Mouse (Mus musculus) kidney, adult 10 weeks (tissue): Measurements from ENCODE around the gene Gm6871. TPM values are rescaled to one million over a fixed set of nuclear protein-coding genes. Genes with fewer than 3 reads are reported as not detected.

ENCODE experiments used
- polyA plus RNA-seq: library from polyadenylated mRNA; stranded (reverse); fragments of 350-450 nt; fragmentation: Illumina TruSeq; extraction: RNeasy Lipid Tissue Mini Kit (QIAGEN cat#74804); gene quantifications from one replicate; pipeline ENCODE4 v1.2.3, GENCODE M21; 2014; ENCODE audit warnings: low read depth, low replicate concordance

The Gm6871 gene
- not detected for polyA plus RNA-seq

GRCm38 (mm10) chr7:41573562-41573961 lies at the start of gene Gm6871:
Gm6871 (minus strand) TSS chr7:41573662.

GRCm38 (mm10) chr7:41599034-41599813 lies 25.8 kb upstream of the Gm6871 start, which contains the start of gene 2610021A01Rik:
2610021A01Rik (plus strand) TSS chr7:41599230.

GRCm38 (mm10) chr7:41499389-41500049 lies 73.9 kb downstream of the Gm6871 start, which contains the start of the genes Gm20449 and AW146154:
Gm20449 (minus strand) TSS chr7:41499417.
AW146154 (minus strand) TSS chr7:41499890.

Other genes starting within 250 kb of the Gm6871 start
- 57.8 TPM for gene AI987944, start 180.3 kb downstream of the Gm6871 start, polyA plus RNA-seq
- 2.3 TPM for gene Vmn2r57, start 125.0 kb downstream of the Gm6871 start, polyA plus RNA-seq
- gene Gm20449, start 74.2 kb downstream of the Gm6871 start, polyA plus RNA-seq, result 0.40 TPM
- 18.6 TPM for gene AW146154, start 73.8 kb downstream of the Gm6871 start, polyA plus RNA-seq
- gene 2610021A01Rik, start 25.6 kb upstream of the Gm6871 start, polyA plus RNA-seq, result 25.5 TPM
- 36.5 TPM for gene Zfp788, start 59.5 kb upstream of the Gm6871 start, polyA plus RNA-seq